Mouse (Mus musculus) common myeloid progenitor, adult 5-6 weeks (primary cell): Measurements from ENCODE around the gene Pin1rt1. TPM values are rescaled to one million over a fixed set of nuclear protein-coding genes. Genes with fewer than 3 reads are reported as not detected.

Source experiments
- total RNA-seq: library from RNA; stranded (forward); fragments of 200-1000, 187-1606 nt; gene quantifications from 2 replicates; pipeline ENCODE4 v1.2.3, GENCODE M21; 2017

Gene Pin1rt1
- total RNA-seq, 1 experiment from 2014 or later, result not detected

Other genes starting within 250 kb of the Pin1rt1 start
- gene Hipk3, start 221.9 kb downstream of the Pin1rt1 start, total RNA-seq, result 31.3 and 35.2 TPM in 2 replicates
- gene Cstf3, start 125.9 kb downstream of the Pin1rt1 start, total RNA-seq, result 38.1 and 41.0 TPM in 2 replicates
- 5.3 and 11.2 TPM in 2 replicates for gene Tcp11l1, start 4.2 kb downstream of the Pin1rt1 start, total RNA-seq
- gene Depdc7, start 26.5 kb upstream of the Pin1rt1 start, total RNA-seq, result 1.2 and 15.7 TPM in 2 replicates
- gene Qser1, start 100.4 kb upstream of the Pin1rt1 start, total RNA-seq, result 17.4 and 29.6 TPM in 2 replicates
- 10.7 and 14.1 TPM in 2 replicates for gene Prrg4, start 133.5 kb upstream of the Pin1rt1 start, total RNA-seq
- gene Ccdc73, start 151.4 kb upstream of the Pin1rt1 start, total RNA-seq, result 5.8 and 7.3 TPM in 2 replicates